Mouse (Mus musculus): ENCODE data around the gene Olfr1320.
"Not testable (repeated sequence)": the region's sequence is repeated elsewhere in the genome, so short reads cannot be mapped to it uniquely, and the experiment has no call there.

The Olfr1320 gene

DNA sequence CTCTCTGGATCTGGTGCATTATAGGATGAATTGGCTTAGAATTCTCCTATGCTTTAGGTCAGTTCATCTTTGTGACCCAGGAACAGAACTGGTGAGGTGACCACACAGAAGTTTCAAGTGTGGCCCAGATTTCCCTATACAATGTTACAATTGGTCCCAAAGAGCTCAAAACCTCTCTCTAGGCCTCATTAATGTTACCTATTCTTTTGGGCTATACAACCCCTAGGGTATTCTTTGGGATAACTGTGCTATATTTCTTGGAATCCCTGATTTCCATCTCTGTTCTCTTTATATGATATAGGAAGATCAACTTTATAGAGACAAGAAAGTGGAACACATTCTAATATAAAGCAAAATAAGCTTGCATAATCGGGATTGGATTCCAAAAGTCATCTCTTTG lies at the start of gene Olfr1320:
Gene Olfr1320, plus strand, starts transcription at position 301 of the 400 bp plus-strand sequence.
- ChIA-PET POLR2A (no interaction called here), CTCF (no interaction called here)

DNA sequence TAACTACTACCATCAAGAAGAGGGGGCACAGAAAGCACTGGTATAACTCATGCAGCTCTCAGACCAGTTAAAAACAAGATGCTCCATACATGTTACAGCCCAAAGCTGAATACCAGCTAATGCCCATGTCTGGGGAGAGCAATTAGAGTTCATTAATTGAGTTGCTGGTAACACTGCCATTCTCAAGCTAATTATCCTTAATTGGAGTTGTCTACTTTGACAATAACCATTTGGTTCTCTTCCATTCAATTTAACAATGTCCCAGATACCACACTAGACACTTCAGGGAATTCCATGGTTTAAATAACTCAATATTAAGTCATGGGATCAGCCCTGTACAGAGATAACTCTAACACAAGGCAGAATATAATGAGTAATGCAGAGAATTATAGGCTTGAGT lies 44.6 kb upstream of the Olfr1320 start:
- ChIA-PET CTCF (no interaction called here), POLR2A (no interaction called here)

DNA sequence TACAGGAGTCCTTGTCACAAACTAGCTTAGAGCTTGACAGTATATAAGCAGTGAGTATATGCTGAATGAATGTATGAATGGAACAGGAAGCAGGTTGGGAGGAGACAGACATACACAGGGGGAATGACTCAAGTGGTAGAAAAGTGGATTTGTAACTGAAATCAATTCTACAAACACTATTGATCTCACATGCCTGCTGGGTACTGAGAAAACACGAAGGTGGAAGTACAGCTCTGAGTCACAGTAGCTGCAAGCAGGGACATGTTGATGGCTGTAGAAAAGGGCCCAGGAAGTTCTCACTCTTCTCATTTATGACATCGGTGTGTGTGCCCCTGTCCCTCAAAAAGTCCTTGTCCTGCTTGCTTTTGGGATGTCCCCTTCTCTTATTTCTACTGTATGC lies 40.9 kb upstream of the Olfr1320 start:
- ChIA-PET CTCF (no interaction called here), POLR2A (no interaction called here)

DNA sequence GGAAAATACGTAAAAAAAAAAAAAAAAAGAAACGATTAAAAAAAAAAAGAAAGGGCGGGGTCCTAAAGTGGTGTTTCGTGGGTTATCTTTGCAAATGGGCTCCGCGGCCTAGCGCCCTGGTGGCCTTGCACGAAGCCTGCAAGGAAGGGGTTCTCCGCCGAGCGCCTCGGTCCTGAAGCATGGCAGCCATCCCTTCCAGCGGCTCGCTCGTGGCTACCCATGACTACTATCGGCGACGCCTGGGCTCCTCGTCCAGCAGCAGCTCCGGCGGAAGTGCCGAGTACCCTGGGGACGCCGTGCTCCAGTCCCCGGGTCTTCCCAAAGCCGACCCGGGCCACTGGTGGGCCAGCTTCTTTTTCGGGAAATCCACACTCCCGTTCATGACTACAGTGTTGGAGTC lies 11.4 kb upstream of the Olfr1320 start:
- POLR2A ChIA-PET, CTCF ChIA-PET: not testable (repeated sequence)
